Mouse (Mus musculus) heart, adult 2 months (tissue): ENCODE measurements around the gene Slc38a7.

ENCODE experiments used
- CTCF ChIP-seq: fragments of 200-600 bp; IDR thresholded peaks from 2 replicates; pipeline ENCODE4 v1.8.1; 2022; ENCODE audit warnings: antibody characterized with exemption, mild to moderate bottlenecking, moderate library complexity
- POLR2A ChIP-seq: fragments of 200-500 bp; IDR thresholded peaks from 2 replicates; pipeline ENCODE4 v1.6.1; 2011; ENCODE audit warnings: mild to moderate bottlenecking, low read depth, low read length, control low read depth; ENCODE audit not compliant: insufficient read depth

DNA sequence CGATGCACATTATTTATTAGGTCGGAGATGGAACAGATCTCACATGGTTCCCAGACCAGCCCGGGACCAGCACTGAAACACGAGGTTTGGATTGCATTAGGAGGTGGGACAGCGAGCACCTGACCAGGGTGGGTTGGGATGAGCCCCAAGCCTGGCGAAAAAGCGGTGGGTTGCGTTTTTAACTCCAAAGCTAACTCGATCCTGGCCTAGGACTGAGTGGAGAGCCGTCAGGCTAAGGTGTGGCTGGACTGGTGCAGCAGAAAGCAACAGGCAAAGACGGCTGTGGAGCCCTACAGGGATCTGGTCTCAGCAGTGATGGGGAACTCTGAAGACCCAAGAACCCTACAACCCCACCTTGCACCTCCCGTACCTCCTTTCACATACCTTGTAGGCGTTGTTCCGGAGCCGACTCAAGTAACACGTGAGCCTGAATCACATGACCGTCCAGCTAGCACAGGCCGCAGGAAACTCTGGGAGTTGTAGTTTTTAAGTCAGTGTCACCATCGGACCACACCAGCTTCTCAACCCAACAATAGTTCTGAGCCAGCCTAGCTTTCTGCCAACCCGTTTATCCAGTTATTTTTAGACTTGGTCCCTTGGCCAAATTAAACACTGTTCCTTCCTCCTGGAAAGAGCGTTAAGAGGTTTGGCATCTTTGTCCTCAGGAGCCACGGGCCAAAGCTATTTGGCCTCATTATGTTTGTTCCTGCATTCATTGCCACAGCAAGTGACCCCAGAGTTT lies at the start of gene Slc38a7:
- TF ChIP-seq CTCF (no peak), POLR2A (peak; percentile 70)
